Mouse (Mus musculus): ENCODE measurements around the gene Arhgef3.

Arhgef3 gene

DNA sequence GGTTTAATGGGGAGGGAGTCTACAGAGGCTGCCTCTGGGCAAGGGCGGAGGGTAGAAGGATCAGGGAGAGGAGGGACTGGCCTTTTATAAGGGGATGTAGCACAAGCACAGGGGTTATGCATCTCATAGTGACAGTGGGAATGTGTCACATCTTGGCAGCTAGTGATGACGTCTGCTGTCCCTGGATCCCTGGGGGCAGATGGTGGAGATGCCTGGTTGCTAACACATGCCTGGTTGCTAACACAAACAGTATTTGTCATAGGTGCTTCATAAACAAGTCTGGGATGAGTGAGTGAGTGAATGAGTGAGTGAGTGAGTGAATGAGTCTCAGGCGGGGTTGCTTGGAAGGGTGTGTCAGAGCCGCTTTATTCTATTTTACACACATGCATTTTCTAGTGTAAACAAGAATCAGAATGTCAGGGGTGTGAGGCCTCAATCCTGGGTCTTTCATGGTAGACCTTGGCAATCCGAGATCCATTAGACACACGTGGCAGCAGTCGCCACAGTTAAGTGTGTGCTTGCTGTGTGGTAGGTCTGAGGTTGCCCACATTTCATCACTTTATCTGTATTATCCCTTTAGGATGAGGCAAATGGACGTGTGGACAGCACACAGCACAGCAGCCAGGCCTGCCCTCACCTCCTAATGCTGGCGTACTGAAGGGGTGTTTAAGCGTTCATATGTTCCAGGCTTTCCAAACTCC is 156.8 kb downstream of the Arhgef3 start:
- no peak for DNase-seq

DNA sequence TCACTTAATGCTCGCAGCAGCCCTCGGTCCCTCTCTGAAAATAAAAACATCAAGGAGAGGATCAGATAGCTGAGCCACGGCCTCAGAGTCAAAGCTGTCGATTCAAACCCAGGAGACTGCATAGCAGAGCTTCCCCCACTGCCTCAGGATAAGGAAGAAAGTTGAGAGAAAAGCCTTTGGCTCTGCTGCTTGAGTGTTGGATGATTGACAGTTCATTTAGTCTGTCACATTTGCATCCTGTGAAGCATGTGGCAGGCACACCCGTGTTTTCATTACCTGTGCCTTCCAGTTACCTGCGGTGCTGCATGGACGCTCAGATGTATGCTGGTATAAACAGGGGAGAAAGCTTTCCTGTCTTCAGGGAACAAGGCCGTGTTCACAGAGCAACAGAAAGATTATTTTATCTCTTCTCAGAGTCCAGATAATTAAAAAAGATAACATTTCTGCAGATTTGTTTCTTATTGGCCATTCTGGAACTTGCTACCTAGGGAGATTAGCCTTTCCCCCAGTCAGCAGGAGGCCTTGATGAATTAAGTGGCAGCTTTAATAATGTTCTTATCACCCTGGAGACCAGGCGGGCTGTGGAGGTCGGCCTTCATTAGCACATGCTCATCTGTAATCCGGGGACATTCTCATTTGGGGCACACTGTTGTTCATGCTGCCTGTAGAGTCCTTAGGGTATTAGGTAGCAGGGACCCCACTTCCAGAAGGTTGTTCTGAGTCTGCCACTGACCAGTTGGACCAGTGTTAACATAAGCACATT is 157.6 kb downstream of the Arhgef3 start:
- no peak for DNase-seq

DNA sequence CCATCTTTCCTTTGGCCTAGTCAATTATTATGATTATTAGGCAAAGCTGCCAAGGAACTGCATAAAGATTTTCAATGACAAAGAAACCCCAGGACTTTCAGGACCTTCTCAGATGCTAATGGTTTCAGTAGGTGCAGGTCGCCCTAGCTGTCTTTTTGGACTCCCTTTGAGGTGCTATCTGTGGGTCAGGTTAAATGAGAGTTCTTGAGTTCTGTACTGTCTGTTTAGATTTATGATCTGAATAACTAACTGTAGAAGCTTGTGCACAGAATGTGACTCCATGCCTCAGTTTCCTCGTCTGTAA is 158.1 kb downstream of the Arhgef3 start:
- DNase-seq, result no peak

DNA sequence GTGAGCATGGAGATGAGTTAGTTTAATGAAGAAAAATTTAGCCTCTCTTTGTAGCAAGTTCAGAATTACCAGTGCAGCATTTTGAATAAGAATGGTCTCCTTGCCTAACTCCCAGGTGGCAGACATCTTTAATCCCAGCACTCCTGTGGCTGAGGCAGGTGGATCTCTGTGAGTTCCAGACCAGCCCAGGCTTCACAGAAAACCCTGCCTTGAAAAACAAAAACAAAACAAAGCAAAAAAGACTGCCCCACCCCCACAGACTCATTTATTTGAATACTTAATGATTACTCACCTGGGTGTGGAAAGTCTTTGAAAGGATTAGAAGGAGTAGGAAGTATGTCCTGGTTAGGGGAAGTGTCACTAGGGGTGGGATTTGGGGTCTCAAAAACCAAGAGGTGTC is 158.5 kb downstream of the Arhgef3 start:
- DNase-seq, result no peak

DNA sequence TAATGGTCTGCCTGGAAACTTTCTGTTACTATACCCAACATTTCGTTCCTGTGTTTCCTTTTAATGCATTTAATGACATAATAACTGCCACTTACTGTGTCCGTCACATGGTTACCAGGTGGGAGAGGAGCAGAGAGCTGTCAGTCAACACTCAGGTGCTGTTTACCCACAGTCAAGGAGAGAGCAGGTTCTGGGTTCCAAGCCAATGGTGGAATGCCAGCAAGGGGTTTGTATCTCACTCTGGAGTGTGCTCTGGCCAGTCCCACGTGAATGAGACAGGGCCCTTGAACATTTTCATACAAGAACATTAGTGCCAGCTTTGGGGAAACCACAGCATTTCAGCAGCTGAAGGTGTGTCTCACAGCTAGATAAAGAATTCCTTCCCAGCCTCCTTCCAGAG is 162.6 kb downstream of the Arhgef3 start:
- DNase-seq, result no peak

DNA sequence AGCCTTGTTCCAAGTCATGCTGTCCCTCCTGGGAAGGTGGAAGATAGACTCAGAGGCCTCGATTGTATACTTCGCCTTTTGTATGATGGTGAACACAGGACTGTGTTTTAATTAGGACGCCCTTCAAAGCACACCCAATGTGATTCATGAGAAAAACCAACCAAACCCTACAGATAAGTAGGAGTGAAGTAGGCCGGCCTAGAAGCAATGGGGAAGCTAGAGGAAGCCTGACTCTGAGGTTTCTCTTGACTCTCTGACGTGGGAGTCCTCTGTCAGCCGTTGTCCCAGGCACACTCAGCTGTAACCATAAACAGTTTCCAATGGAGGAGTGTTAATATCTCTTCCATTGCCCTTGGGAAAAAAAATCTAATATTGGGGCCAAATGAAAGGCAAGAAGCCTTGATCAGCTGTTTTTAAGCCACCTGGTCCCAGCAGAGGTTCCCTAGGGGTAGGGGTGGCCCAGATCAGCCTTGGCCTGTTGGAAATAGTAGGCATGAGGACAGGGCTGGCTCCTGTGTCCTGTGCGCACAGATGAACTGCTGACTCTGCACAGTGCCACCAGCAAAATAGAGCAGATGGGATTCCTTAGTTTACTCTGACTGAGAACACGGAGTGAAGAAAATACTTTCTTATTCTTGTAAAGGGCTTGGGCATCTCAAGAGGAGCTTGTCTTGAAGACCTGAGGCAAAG is 165.6 kb downstream of the Arhgef3 start:
- DNase-seq, result no peak

DNA sequence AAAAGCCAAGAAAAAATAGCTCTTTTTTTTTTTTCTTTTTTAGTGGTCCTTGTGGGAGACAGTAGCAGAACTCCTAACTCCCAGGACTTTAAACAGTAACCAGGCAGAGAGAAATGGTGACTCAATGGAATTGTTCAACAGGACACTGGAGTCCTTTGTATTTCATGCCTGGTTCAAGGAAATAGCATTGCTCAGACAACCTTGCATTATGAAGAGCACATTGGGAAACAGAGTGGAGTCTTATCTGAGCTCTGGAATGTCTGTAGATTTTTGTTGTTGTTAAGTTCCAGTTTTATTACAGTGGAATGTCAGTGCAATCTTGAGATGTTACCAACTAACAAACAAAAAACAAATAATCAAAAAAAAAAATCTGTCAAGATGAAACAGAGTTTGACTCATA is 169.3 kb downstream of the Arhgef3 start:
- DNase-seq, result no peak

DNA sequence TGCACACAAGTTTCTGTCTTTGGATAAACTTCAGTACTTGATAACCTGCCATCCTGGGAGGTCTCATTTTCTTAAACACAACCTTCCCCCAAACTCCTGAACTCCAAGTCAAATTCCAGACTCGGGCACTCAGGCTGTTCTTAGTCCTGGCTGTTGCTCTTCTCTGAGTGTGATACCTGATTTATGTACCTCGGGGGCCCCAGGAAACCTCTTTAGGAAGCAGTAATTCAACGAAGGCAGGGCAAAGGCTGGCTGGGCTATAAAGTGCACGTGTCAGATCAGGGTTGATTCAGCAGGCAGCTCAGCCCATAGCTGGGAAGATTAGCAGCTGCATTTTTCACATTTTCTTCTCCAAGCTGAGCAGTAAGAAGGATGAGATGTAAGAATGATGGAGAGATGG is 171.5 kb downstream of the Arhgef3 start:
- DNase-seq, result no peak

DNA sequence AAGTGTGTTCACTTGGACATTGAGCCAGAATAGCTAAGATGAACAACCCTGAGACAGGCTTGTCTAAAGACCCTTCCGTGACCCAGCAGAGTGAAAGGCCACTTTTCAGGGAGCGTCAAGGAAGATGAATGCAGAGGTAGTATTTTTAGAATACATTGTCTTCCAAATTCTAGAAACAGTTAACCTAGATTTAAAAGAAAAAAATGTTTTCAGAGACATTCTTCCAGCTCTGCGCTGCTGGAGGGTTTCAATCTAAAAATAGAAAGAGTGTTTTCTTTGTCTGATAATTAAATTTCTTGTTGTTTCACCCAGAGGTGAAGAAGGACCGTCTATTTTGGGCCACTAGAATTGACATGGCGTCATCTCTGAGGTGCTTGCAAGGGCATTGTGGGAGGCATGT is 174.4 kb downstream of the Arhgef3 start:
- DNase-seq, result no peak

DNA sequence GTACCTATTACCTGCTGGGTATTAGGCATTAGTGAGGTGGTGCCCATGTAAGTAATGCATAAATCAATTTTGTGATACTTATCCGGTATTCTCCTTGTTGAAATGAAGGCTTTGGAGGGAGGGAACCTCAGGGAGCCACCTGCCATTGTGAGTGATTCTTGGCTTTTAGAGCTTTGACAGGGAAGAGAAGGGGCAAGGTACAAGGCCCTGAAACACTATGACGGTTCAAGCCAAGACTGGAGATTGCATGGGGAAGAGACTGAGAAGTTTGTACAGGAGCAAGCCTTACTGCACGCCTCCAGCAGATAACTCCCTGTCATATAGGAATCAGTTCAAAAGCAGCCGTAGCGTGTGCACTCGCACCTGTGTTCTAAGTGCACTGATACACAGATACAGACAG is 177.4 kb downstream of the Arhgef3 start:
- peak in 1 of 2 experiments; percentile 40 for DNase-seq

DNA sequence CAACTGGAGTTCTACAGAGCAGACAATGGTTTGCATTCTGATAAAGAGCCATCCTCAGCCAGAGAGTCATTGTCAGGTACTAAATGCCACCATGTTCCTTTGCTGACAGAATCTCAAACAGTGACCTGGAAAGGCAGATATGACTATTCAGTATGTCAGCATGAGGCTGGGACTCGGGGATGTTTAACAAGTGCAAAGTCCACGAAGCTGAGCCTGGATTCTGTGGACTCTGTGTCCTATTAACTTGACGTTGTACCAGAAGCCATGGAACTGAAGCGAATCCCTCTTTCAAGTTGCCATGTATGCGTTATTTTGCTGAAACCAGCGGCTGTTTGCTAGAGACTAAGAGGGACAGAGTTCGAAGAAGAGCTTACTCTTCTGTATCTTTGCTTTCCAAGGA is 181.1 kb downstream of the Arhgef3 start:
- DNase-seq, result peak; percentile 84 to 89

DNA sequence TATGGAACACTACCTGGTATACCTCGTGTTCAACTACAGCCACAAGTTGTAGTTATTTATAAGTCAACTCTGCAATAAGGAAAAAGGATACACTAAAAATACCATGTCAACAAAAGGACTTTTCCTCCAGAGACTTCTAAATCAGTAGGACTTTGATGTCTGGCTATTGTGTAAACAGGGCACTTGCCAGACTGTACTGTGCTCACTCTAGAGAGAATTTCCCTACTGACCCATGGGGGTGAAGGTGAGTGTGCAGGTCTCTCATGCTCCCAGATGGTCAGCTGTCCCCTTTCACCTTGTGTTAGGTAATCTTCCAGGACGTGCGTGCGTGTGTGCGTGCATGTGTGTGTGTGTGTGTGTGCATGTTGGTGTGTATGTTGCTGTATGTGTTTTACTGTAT is 182.3 kb downstream of the Arhgef3 start:
- peak; percentile 54 to 85 for DNase-seq

DNA sequence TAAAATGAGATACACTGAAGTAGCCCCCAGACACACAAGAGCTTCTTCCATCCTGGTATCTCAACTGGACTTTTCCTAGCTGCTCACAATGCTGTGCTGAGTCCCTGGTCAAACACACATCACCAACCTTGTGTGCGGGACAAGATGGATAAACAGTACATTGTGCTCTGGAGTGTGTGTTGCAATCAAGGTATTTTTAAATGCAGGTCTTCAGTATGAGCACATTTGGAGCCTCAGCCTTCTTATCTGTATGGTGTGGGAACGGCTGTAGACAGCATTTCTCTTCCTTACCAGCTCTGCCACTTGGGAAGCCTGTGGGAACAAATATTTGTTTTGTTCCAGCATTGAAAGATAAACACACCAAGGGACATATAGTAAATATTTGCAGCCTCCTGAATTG is 184.2 kb downstream of the Arhgef3 start:
- DNase-seq, result no peak

DNA sequence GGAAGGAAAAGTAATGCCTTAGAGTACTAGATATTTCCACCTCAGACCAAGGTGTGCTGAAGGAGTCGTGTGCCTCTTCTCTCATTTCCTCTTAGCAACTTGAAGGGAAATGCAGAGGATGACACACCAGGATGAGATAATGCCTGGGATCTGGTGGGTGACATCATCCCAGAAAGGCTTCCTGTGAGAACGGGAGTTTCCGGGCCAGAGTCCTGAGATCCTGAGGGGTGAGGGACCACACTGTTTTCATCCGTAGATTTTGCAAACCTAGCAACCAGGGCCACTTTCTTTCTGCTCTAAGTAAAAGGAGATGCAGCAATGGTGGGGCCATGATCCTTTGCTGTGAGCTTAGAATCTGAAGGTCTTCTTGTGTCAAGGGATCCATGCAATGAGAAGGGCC is 185.0 kb downstream of the Arhgef3 start:
- peak in 1 of 2 experiments; percentile 34 for DNase-seq

DNA sequence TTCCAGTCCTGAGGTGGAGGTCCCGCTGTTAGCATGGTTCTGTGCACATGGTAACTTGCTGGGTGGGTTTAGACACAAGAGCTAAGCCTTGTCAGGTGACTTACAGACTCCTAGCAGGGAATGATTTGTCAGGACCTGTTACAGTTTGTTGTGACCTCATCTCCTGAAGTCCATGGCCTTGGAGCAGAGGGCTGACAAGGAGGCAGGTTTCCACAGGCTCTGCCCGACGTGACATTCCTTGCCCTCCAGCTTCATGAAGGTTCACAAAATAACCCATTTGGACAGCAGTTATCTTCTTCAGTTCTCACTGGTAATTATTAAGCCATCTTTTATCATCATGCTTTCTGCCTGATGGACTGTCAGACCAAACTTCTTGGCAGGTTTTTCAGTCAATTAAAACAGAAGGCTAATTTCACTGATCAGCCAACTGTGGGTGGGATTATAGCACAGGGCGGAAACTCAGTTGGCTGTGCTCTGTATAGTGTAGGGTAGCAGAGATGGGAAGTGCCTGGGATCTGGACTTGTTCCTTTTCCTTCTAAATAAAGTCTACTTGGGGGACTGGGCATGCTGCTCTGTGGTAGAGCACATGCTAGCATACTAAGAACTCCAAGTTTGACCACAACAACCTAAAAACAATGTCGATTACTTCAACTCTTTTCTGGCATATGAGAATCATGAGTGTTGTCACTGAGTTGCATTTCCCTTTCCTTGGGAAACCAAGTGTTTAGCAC is 187.2 kb downstream of the Arhgef3 start:
- peak; percentile 44 to 65 for DNase-seq

DNA sequence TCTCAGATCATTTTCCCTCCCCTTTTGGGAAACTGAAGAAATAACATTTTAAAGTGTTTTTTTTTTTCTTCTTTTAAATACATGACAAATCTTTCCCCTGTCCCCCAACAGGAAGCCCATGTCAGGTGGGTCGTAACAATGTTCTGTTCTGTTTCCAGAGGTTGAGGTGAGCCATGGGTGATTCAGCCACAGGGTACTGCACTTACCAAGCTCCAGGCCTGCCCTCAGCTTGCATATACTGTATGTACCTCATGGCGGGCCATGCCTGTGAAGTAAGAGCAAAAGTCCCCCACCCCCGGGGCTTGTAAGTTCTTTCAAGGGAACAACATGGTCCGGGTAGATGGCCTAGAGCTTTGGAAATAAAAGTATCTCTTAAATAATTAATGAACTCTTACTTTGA is 188.6 kb downstream of the Arhgef3 start:
- no peak for DNase-seq

DNA sequence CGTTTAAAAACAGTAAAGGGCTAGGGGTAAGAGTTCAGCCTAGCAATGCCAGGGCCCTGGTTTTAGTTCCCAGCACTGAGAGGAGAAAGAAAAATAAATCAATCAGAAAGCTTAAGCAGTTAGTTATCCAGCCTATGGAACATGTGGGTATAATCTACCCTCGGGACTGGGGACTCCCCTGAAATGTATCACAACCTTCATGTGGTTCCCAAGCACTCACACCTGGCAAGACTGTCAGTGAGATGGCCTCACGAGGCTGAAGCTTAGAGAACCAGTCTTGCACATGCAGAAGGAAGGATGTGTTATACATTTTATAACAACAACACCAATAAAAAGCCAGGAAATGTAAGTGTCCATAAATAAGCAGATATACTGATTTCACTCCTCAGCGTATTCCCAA is 189.7 kb downstream of the Arhgef3 start:
- no peak for DNase-seq

DNA sequence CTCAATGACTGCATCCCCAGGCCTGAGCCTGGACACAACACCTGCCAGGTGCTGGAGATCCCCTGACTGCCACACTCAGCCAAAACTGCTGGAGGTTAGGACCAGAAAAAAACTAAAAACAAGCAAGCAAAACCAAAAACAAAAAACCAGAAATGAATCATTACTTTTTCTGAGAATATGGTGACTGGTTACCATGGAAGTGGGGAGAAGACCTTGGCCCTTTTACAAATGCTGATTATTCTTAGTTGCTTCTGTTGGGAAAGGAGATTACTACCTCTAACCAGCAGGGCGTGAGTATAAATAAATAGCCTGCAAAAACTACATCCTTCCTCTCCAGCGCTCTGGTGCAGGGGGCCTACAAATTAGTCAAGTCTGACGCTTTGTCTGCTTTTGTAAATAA is 194.1 kb downstream of the Arhgef3 start:
- DNase-seq, result no peak

DNA sequence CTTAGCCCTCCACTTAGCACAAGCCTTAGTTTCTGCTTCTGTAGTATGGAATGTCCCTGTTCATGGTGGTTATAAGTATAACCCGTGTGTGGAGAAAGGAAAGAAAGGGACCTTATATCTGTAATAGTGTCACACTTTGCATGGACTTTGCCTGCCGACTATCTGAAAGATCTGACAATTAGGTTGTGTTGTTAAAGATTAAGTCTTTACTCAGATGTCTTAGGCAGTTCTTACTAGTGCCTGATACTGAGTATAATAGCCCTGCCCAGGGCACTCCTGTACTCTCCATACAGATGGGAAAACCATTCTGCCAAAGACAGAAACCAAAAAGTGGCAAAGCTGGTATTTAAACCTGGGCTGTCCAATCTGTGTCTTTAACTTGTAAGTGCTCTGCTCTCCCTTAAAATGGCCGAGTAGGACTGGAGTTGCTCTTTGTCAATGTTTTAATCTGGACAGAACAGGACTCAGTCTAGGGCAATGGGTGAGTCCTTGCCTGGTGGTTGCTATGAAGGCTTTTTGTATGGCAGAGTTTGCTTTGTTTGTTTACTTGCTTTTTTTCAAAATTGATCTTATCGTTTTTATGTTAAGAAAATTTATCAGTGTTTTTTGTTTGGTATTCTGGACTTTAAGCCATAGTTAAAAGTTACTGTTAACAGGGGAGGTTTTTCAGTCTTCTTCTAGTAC is 196.0 kb downstream of the Arhgef3 start:
- no peak for DNase-seq

DNA sequence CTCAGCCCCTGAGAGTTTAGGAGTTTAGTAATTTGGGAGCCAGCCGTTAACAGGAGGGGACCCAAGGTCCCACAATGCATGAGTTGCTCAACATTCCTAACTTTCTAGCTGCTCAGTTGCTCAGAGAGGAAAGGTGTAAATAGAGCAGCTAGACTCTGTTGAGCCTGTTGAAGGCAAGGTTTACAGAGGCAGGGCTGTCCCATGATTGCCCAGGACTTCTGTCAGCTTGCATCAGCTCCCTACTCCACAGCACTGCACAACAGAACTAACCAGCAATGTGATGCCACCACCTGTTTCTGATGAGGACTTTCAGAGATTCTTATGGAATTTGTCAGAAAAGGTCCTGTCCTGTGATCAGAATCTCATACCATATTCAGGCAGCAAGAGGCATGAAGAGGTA is 197.7 kb downstream of the Arhgef3 start:
- DNase-seq, result no peak

DNA sequence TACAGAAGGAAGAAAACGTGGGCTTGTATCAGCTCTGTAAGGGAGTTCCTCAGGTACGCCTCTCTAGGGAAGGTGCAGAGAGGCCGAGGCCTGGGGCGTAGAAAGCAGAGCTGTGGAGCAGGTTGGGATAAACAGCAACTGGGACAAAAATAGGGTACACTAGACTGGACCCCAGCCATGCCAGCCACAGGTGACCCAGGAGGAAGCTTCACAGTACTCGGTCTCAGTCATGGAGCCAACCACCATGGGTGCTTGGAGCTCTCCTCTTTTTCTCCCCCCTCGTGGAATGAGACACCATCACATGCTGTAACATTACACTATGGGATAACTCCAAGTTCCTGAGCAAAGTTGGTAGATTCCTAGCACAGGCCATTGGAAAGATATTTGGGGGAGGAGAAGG is 201.0 kb downstream of the Arhgef3 start:
- DNase-seq, result no peak

DNA sequence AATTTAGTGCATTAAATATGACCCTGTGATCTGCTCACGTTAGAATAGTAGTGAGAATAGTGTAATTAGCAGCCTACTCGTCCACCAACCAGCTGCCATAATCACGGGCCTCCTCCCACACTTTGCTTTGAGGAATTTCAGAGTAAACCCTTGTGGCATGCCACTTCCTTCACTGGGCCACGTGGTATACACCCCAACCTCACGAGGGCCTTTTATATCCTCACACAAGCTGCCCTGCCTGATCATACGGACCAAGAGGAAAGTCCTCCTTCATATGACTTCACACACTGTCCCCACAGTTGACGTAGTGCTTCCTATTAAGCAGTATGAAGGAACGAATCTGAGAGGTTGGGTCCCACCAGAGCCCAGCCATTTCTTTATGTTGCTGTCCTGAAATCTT is 202.4 kb downstream of the Arhgef3 start:
- DNase-seq, result no peak

DNA sequence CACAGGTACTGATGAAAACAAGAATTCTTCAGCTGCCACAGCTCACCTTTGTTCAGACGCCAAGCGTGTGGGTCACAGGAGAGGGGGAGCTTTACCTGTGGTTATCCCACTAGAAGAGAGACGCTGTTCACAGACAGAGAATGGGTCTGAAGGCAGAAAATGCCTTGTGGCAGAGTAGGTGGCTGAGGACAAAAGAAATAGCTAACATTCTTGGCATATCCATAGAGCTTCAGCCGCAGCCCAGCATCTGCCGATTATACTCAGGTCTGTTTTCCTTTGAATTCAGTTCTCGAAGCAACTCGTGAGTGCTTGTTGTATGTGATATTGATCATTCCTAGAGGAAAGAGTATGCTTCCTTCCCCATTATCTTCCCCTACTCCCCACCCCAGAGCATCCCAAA is 204.7 kb downstream of the Arhgef3 start:
- no peak for DNase-seq
